Mouse (Mus musculus): Measurements from ENCODE around the gene Cpz.

DNA sequence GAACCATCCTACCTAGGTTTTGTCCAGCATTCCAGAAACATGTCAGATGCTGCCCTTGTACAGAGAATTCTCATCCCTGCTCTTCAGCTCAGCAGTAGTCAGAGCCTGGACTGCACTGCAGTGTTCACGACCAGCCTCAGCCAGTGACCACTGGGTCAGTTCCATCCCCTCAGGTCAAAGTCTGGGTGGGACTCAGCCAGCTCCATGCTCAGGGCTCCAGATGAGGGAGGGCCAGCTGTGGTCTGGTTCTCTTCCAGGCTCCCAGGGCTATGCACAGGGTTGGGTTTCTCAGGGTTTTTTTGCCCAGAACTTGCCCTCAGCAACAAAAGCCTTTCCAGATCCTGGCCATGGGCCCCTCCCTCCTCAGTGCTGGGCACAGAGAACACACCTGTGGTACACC is 12.0 kb upstream of the Cpz start:
- no peak for TF ChIP-seq GATA1 (IDR thresholded peaks at IDR 0.05; ENCODE audit: low read length)
- TF ChIP-seq TAL1 (IDR thresholded peaks at IDR 0.05; ENCODE audit: low read length): no peak
